Mouse (Mus musculus): ENCODE measurements around the gene Pde12. TPM values are rescaled to one million over a fixed set of nuclear protein-coding genes. Genes with fewer than 3 reads are reported as not detected.

The Pde12 gene
- polyA plus RNA-seq, 1 experiment from 2014 or later = 6.4 TPM

- Histone ChIP-seq H3K27ac (no peak overlapping the region), H3K36me3 (ENCODE audit: inconsistent target) (peaks cover 11% of the 10 kb centered on the region; the same call in 1 of the 2 replicates), H3K4me3 (ENCODE audit: inconsistent target) (no peak overlapping the region), H3K79me2 (ENCODE audit: inconsistent target) (peaks cover 48% of the 10 kb centered on the region)
- WGBS (ENCODE audit: missing documents) = 92% methylated on average over 2 of the region's 2 CpGs
Observed at GRCm38 (mm10) chr14:26663851-26664250, 5.8 kb downstream of the Pde12 start.

DNA sequence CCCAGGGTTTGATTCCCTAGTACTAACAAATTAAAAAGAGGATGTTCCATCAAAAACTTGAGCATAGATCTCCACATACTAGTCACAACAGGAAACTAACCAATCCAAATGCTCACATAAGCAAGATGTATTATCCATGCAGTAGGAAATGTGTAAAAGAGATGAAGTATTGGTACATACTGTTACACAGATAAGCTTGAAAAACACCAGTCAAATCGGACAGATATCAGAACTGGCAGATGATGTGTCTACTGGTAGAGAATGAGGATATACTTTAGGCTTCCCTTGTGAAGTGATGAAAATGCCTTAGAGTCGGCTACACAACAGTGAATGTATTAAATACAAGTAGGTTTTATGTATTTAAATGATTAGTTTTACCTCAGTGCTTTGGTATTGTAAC lies 7.2 kb downstream of the Pde12 start:
- H3K79me2 ChIP-seq (ENCODE audit: inconsistent target) = peaks cover 35% of the 10 kb centered on the region
- WGBS (ENCODE audit: missing documents) = 88% methylated on average over 2 of the region's 2 CpGs
- no peak overlapping the region for H3K4me3 ChIP-seq (ENCODE audit: inconsistent target)
- H3K27ac ChIP-seq = no peak overlapping the region
- H3K36me3 ChIP-seq (ENCODE audit: inconsistent target) = peaks cover 11% of the 10 kb centered on the region; the same call in 1 of the 2 replicates

GRCm38 (mm10) chr14:26662016-26662415 lies 7.7 kb downstream of the Pde12 start:
- peaks cover 15% of the 10 kb centered on the region for H3K36me3 ChIP-seq (ENCODE audit: inconsistent target)

GRCm38 (mm10) chr14:26660233-26660632 lies 9.4 kb downstream of the Pde12 start:
- Histone ChIP-seq H3K79me2 (ENCODE audit: inconsistent target) (peaks cover 12% of the 10 kb centered on the region), H3K4me3 (ENCODE audit: inconsistent target) (no peak overlapping the region), H3K36me3 (ENCODE audit: inconsistent target) (peaks cover 30% of the 10 kb centered on the region), H3K27ac (no peak overlapping the region)
- WGBS (ENCODE audit: missing documents) = 85% methylated on average over 1 of the region's 1 CpGs

More at GRCm38 (mm10) chr14:26662016-26662415, 7.7 kb downstream of the Pde12 start:
- Histone ChIP-seq H3K79me2 (ENCODE audit: inconsistent target) (peaks cover 30% of the 10 kb centered on the region), H3K27ac (no peak overlapping the region), H3K4me3 (ENCODE audit: inconsistent target) (no peak overlapping the region)
- 90% methylated on average over 3 of the region's 3 CpGs for WGBS (ENCODE audit: missing documents)

DNA sequence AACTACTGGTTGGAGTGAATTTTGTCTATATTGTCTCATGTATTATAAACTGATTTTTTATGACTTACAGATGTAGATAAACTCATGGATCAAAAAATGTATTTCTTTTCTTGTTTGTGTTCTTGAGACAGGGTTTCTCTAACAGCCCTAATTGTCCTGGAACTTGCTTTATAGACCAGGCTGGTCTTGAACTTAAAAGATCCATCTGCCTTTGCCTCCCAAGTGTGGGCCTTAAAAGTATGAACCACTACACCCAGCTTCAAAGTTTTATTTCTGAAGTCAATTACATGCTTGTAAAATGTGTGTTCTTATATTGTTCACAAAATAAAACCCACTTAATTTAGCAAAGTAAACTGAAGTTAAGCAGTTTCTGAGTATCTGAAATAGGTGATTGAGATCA lies 11.5 kb downstream of the Pde12 start:
- H3K36me3 ChIP-seq (ENCODE audit: inconsistent target) = peaks cover 35% of the 10 kb centered on the region
- H3K27ac ChIP-seq = no peak overlapping the region
- H3K4me3 ChIP-seq (ENCODE audit: inconsistent target) = no peak overlapping the region
- no peaks in the 10 kb centered on the region for H3K79me2 ChIP-seq (ENCODE audit: inconsistent target)

DNA sequence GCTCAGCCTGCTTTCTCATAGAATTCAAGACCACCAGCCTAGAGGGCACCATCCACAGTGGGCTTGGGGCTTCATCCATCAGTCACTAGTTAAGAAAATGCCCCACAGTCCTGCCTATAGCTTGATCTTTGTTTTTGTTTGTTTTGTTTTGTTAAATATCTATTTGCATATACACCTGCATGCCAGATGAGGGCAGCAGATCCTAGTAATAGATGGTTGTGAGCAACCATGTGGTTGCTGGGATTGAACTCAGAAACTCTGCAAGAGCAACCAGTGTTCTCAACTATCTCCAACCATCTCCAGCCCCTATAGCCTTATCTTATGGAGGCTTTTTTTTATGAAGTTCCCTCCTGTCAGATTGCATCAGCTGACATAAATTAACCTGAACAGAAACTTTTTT lies 17.8 kb downstream of the Pde12 start:
- Histone ChIP-seq H3K79me2 (ENCODE audit: inconsistent target) (peaks cover 62% of the 10 kb centered on the region), H3K27ac (no peak overlapping the region), H3K36me3 (ENCODE audit: inconsistent target) (peaks cover 72% of the 10 kb centered on the region), H3K4me3 (ENCODE audit: inconsistent target) (no peak overlapping the region)

GRCm38 (mm10) chr14:26647811-26648210 lies 21.9 kb downstream of the Pde12 start:
- 87% methylated on average over 2 of the region's 2 CpGs for WGBS (ENCODE audit: missing documents)
- Histone ChIP-seq H3K36me3 (ENCODE audit: inconsistent target) (peaks cover 40% of the 10 kb centered on the region), H3K79me2 (ENCODE audit: inconsistent target) (peaks cover 100% of the 10 kb centered on the region)

GRCm38 (mm10) chr14:26645989-26646650 lies 23.6 kb downstream of the Pde12 start:
- no peak overlapping the region for H3K4me3 ChIP-seq (ENCODE audit: inconsistent target)
- H3K27ac ChIP-seq = no peak overlapping the region
- H3K36me3 ChIP-seq (ENCODE audit: inconsistent target) = peaks cover 29% of the 10 kb centered on the region
- H3K79me2 ChIP-seq (ENCODE audit: inconsistent target) = peaks cover 100% of the 10 kb centered on the region
- WGBS (ENCODE audit: missing documents) = 81% methylated on average over 5 of the region's 5 CpGs

More at GRCm38 (mm10) chr14:26647811-26648210, 21.9 kb downstream of the Pde12 start:
- Histone ChIP-seq H3K4me3 (ENCODE audit: inconsistent target) (no peak overlapping the region), H3K27ac (no peak overlapping the region)

- H3K36me3 ChIP-seq (ENCODE audit: inconsistent target) = peaks cover 6% of the 10 kb centered on the region
- WGBS (ENCODE audit: missing documents) = 31% methylated on average over 3 of the region's 3 CpGs
- no peak overlapping the region for H3K4me3 ChIP-seq (ENCODE audit: inconsistent target)
- peak overlapping the region; percentile 57 for H3K27ac ChIP-seq
- H3K79me2 ChIP-seq (ENCODE audit: inconsistent target) = peaks cover 100% of the 10 kb centered on the region
Observed at GRCm38 (mm10) chr14:26643006-26643624, 26.6 kb downstream of the Pde12 start.

DNA sequence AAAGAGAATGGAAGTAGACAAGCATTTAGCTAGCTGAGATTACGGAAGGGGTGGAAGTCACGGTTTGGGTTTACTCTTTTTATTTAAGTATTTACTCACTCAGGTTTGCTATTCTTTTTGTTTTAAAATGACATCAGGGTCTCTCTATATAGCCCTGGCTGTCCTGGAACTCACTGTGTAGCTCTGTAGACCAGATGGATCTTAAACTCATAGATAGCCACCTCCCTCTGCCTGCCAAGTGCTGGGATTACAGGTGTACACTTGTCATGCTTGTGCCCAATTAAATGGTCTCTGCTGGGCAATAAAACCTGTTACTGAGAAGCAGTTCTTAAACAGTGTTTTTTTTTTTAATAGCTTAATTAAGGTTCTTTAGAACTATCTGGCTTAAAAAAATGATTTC lies 29.7 kb downstream of the Pde12 start:
- Histone ChIP-seq H3K79me2 (ENCODE audit: inconsistent target) (peaks cover 69% of the 10 kb centered on the region), H3K4me3 (ENCODE audit: inconsistent target) (peak overlapping the region; percentile 96), H3K27ac (peak overlapping the region; percentile 83), H3K36me3 (ENCODE audit: inconsistent target) (no peaks in the 10 kb centered on the region)
- WGBS (ENCODE audit: missing documents) = 37% methylated on average over 2 of the region's 2 CpGs

GRCm38 (mm10) chr14:26639251-26639650 lies 30.4 kb downstream of the Pde12 start:
- Histone ChIP-seq H3K4me3 (ENCODE audit: inconsistent target) (peak overlapping the region; percentile 96), H3K79me2 (ENCODE audit: inconsistent target) (peaks cover 62% of the 10 kb centered on the region), H3K36me3 (ENCODE audit: inconsistent target) (no peaks in the 10 kb centered on the region), H3K27ac (peak overlapping the region; percentile 83)
- 3% methylated on average over 11 of the region's 11 CpGs for WGBS (ENCODE audit: missing documents)

- H3K27ac ChIP-seq = peak overlapping the region; percentile 83
- no peaks in the 10 kb centered on the region for H3K36me3 ChIP-seq (ENCODE audit: inconsistent target)
- under 1% methylated on average over 16 of the region's 16 CpGs for whole genome bisulfite sequencing (ENCODE audit: missing documents)
- peak overlapping the region; percentile 96 for H3K4me3 ChIP-seq (ENCODE audit: inconsistent target)
- peaks cover 56% of the 10 kb centered on the region for H3K79me2 ChIP-seq (ENCODE audit: inconsistent target)
Observed at GRCm38 (mm10) chr14:26638708-26639084, 31.0 kb downstream of the Pde12 start.

- Histone ChIP-seq H3K27ac (peak within 1 kb of the TSS; percentile 83), H3K79me2 (ENCODE audit: inconsistent target) (peaks cover 50% of the 10 kb centered on the region), H3K4me3 (ENCODE audit: inconsistent target) (peak within 1 kb of the TSS; percentile 96), H3K36me3 (ENCODE audit: inconsistent target) (no peaks in the 10 kb centered on the region)
- WGBS (ENCODE audit: missing documents) = under 1% methylated on average over 79 of the region's 83 CpGs
Observed at GRCm38 (mm10) chr14:26637851-26638707, 31.6 kb downstream of the Pde12 start, which contains the start of gene Arf4. Gene Arf4, plus strand, starts transcription at chr14:26638074.

DNA sequence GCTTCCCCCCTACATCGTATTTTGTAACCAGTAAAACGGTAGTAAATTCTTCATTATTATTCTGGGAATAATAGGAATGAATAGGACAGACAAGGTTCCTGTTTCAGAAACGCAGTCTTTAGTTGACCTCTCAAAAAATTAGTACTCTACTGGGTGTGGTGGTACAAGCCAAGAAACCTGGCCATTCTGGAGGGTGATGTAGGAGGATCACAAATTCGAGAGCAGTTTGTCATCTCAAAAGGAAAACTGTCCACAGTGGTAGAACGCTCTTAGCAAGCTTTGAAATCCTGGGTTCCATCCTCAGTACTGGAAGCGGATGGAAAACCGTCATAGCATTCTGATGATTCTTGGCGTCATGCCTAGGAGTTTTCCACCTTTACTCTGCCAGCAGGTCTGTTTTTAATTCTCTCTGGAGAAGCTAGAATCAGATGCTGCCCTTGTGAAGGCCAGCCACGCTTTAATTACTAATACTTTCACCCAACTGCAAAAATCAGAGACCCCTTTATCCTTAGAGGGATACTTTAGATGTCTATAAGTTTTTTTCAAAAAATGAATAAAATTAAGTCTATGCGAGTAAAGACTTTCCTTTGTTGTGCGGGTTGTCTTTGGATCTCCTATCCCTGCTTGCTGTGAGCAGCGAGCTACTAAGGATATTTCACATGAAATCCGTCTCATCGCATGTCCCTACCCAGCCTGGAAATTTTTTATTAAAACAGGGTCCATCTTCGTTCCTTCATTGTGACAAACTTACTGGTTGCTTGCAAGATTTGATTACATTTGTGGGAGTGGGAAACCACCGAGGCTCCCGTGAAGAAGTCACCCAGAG lies 32.4 kb downstream of the Pde12 start:
- peak overlapping the region; percentile 48 for H3K4me3 ChIP-seq (ENCODE audit: inconsistent target)
- H3K27ac ChIP-seq = peak overlapping the region; percentile 65
- 30% methylated on average over 17 of the region's 17 CpGs for WGBS (ENCODE audit: missing documents)
- peaks cover 7% of the 10 kb centered on the region; the same call in 1 of the 2 replicates for H3K36me3 ChIP-seq (ENCODE audit: inconsistent target)
- peaks cover 42% of the 10 kb centered on the region for H3K79me2 ChIP-seq (ENCODE audit: inconsistent target)
